Mouse (Mus musculus) regulatory T cell (primary cell): Measurements from ENCODE around the gene Eea1.

Experiments used
- in situ Hi-C: fragments of 300-600 bp; cut with MboI, MseI; formaldehyde crosslinking; loops from one replicate; pipeline ENCODE4 v1.15.1; 2025; ENCODE audit warnings: high pct_unique_total_duplicates

Gene Eea1

GRCm38 (mm10) chr10:95945086-95945485 is 4.6 kb downstream of the Eea1 start:
- in situ Hi-C loops: loop anchor here (10.0 kb wide), 1 partner anchor 630 kb away; no protein-coding TSS in a partner anchor

- in situ Hi-C loops: loop anchor here (10.0 kb wide), 1 partner anchor 625 kb away; no protein-coding TSS in a partner anchor
Observed at GRCm38 (mm10) chr10:95949410-95949809, 9.0 kb downstream of the Eea1 start.

DNA sequence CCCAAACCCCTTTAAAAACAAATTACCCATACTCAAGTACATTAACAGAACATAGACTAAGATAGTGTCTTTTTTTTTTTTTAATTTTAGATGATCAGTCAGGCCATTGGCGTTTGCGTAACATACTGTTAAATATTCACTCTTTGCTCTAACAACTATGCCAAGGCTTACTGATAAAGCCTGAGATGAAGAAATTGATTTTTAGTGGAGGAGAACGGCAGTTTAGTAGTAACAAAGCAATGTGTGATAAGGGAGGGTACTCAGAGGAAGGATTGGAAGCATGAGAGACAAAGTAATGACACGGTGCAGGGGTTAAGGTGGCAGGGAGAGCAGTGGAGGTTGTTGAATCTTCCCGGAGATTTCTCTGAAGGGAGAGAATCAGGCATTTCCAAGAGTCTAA is 9.7 kb downstream of the Eea1 start:
- in situ Hi-C loops: no loop called here

DNA sequence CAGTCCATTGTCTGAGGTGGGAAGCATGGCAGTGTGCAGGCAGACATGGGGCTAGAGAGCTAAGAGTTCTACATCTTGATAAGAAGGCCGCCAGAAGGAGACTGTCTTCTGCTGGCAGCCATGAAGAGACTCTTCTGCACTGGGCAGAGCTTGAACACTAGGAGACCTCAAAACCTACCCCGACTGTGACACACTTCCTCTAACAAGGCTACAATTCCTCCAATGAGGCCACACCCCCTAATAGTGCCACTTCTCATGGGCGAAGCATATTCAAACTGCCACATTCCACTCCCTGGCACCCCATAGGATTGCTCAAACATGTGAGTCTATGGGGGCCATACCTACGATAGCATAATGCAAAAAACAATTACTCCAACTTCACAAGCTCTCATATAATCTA is 10.3 kb downstream of the Eea1 start:
- in situ Hi-C loops: no loop called here

DNA sequence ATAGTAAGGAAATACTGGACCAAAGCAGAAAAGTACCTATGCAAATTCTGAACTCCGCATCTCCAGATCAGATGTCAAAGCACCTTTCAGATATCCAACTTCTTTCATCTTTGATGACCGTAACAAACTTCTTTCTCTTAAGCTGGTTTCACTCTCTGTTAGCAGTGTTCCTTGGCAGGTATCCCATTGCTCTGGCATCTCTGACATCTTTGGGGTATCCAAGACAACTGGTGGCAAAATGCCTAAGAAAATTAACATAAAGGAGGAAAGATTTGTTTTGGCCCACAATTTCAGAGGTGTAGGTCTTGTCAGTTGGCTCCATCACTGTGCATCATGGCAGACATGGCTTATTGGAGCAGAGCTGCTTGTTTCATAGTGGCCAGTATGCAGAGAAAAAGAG is 10.9 kb downstream of the Eea1 start:
- in situ Hi-C loops: no loop called here

- in situ Hi-C loops: no loop called here
Observed at GRCm38 (mm10) chr10:95956629-95957028, 16.2 kb downstream of the Eea1 start.

DNA sequence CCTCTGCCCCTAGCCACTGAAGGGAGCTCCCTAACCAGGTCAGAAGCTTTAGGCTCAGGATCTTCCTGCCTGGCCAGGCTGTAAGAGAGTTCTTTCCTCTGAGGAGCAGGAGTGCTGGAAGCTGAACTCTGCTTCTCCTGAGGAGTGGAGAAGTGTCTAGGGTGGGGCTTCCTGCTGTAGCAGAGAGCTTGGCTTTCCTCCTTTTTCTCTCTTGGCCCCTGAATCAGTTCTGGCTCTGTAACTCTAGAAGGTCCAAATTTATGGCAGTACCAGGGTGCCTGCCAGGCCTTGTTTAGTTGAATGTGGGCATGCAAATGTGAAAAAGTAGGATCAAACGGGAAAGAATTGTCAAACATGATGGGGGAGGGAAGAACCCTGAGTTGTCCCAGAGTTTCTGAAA is 17.1 kb downstream of the Eea1 start:
- in situ Hi-C loops: no loop called here

- in situ Hi-C loops: loop anchor here (5.0 kb wide), 1 partner anchor 43 kb away; no protein-coding TSS in a partner anchor
Observed at GRCm38 (mm10) chr10:95964679-95965078, 24.2 kb downstream of the Eea1 start.

DNA sequence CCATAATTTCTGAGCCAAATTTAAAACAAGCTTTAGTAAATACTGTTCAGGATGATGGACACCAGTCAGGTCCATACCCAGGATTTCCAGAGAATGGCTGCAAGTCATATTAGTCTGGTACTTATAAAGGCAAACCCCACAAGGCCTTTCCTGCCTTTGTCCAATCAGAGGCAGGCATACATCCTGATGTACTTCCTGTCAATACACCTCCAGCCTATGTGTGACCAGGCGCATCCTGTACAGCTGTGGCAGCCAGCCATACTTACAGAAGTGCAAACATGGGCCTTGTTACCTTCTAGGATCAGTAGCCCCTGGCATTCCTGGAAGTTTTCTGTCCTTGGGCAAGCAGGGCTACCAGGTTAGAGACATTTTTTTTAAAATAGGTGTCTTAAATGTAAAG is 29.2 kb downstream of the Eea1 start:
- in situ Hi-C loops: loop anchor here (5.0 kb wide), 1 partner anchor 62 kb away; no protein-coding TSS in a partner anchor

- in situ Hi-C loops: loop anchor here (5.0 kb wide), 1 partner anchor 63 kb away; no protein-coding TSS in a partner anchor
Observed at GRCm38 (mm10) chr10:95970744-95971212, 30.3 kb downstream of the Eea1 start.

GRCm38 (mm10) chr10:95971341-95971740 is 30.9 kb downstream of the Eea1 start:
- in situ Hi-C loops: loop anchor here (5.0 kb wide), 1 partner anchor 64 kb away; no protein-coding TSS in a partner anchor

DNA sequence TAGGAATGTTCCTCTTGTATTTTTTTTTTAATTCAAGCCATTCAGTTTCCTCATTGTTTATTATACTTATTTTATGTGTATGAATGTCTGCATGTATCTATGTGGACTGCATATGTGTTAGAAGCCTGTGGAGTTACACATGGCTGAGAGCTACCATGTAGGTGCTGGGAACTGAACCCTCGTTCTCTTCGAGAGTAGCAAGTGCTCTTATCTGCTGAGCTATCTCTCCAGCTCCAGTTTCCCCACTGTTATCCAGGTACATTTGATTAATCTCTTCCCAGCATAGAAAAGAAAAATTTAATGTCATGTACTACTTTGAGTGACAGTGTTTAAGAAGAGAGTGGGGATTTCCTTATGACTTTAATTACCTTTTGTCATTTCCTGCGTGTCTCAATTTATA is 31.5 kb downstream of the Eea1 start:
- in situ Hi-C loops: loop anchor here (5.0 kb wide), 1 partner anchor 65 kb away; no protein-coding TSS in a partner anchor

- in situ Hi-C loops: loop anchor here (5.0 kb wide), 1 partner anchor 67 kb away; no protein-coding TSS in a partner anchor
Observed at GRCm38 (mm10) chr10:95974462-95974861, 34.0 kb downstream of the Eea1 start.

DNA sequence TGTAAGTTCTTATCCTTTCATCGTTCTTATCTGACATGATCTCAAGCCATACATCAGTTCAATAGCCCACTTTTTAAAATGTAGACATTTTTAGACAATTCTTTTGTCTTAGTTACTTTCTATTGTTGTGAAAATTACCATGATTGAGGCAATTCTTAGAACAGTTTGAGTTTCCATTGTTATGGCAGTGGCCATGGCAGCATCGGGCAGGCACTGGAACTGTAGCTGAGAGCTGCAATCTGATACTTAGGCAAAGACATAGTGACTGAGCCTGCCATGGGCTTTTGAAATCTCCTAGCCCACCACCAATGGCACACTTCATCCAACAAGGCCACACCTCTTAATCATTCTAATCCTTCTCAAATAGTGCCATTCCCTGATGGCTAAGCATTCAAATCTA is 36.3 kb downstream of the Eea1 start:
- in situ Hi-C loops: no loop called here

DNA sequence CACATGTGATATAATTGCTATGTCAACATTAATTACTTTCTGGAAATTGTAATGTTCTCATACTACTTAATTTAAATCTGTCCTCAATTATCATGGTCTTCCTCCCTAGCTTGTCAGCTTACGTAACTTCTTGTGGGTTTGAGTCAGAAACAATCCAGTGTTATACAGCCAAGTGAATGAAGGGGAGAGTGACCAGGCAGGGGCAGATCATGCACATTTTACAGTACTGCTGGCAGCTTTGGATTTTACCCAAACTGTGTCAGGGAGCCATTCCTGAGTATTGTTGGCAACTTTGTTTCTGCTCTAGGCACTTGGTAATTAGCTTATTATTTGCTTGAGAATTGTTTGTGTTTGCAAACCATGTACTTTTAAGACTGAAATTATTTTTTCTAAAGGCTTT is 49.3 kb downstream of the Eea1 start:
- in situ Hi-C loops: no loop called here

- in situ Hi-C loops: no loop called here
Observed at GRCm38 (mm10) chr10:95991176-95991575, 50.7 kb downstream of the Eea1 start.

- in situ Hi-C loops: loop anchor here (10.0 kb wide), 1 partner anchor 1836 kb away; no protein-coding TSS in a partner anchor
Observed at GRCm38 (mm10) chr10:96000904-96001303, 60.5 kb downstream of the Eea1 start.

DNA sequence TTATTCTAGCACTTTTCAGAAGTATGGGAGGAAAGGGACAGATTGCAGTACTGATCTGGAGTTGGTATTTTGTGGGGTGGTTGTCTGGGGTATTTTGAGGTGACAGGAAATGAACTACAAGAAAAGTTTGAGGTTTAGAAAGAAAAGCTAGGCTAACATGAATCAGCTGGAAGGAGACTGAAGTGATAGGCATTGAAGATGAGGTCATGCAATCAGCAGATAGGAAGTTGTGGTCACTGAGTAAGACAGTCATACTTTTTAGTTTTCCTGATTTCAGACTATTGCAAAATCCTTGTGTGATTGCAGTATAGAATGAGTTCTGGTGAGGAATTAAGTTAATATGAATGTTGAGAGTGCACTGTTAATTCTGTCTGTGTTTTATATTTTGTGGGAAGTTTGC is 75.3 kb downstream of the Eea1 start:
- in situ Hi-C loops: no loop called here

DNA sequence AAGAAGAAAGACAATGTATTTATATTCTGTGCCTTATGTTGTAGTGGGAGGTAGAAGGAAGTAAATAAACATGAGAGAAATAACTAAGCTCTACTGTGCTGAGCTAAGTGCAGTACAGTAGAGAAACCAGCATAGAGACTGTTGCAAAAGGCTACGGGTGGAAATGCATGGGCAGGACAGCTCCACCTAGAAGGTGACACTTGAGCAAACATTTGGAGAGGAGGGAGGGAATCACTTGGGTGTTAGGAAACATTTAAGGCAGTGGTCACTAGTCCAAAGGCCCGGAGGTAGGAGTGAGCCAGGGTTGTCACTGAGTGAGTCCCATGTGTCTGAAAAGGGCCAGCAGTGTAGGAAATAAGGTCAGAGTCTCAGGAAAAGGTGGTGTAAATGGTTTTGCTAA is 77.0 kb downstream of the Eea1 start:
- in situ Hi-C loops: no loop called here

DNA sequence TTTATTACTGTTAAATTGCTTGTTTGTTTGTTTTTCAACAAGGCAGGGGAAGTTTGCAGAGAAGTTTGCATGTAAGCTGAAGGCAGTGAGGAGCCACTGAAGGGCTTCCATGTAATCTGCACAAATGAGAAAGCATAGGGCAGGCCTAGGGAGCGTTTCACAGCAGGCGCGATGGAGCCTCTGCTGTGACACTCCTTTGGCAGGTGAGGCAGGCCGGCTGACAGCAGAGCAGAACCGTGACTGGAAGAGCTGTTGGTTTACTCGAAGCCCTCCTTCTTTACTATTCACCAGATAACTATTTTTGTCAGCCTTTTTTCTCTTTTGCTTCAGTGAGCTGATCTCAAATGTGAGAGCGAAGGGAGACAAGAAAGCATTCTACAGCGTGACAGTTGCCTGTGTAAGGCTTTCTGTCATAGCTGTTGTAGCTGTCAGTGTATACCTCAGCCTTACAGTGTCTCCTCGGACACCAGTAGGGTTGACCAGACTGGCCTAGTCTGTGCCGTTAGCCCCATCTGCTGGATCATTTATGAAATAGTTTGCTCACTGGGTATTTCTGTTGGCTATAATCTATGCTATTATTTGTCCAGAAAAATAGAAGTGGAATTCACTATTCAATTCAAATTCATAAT is 93.0 kb downstream of the Eea1 start:
- in situ Hi-C loops: loop anchor here (10.0 to 25.0 kb wide), 2 partner anchors 139 to 471 kb away; partner anchors contain the start of gene Nudt4

DNA sequence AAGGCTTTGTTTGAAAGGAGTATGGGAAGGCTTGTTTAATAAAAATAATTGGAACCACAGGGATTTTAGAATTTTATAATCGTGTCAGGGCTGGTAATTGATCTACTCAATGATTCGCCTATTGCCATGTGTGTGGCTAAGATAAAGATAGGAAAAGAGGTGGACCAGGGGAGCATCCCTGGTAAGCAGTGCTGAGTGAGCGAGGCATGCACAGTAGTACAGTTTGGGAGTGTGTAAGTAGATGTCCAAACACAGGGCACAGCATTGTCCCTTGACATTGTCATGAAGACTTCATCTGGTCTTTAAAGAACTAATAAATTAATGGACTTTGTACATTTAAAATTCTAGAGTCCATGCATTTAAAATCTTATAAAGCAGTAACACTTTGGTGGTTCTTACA is 93.7 kb downstream of the Eea1 start:
- in situ Hi-C loops: loop anchor here (10.0 to 25.0 kb wide), 2 partner anchors 139 to 472 kb away; partner anchors contain the start of gene Nudt4

GRCm38 (mm10) chr10:96035951-96036350 is 95.5 kb downstream of the Eea1 start:
- in situ Hi-C loops: loop anchor here (10.0 to 25.0 kb wide), 2 partner anchors 141 to 474 kb away; partner anchors contain the start of gene Nudt4

DNA sequence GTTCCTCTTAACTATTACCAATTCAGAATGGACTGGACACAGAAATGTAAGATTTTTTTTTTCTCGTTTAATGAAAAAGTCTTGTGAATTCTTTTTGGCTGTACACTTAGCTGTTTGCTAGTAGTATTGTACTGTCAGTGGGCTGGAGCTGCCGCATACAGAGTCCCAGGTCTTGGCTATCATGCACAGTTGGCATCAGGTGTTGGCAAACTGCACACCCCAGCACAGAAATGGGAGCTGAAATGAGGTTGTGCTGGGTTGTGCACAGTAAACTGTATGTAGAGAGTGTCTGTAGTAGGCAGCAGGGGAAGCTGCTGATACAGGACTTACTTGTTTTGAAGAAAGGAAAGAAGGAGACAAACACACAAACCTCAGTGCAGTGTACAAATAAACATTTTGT is 103.8 kb downstream of the Eea1 start:
- in situ Hi-C loops: loop anchor here (25.0 kb wide), 1 partner anchor 482 kb away; the partner anchor contains the start of gene Nudt4
